Mouse (Mus musculus): ENCODE measurements around the gene Sept9. TPM values are rescaled to one million over a fixed set of nuclear protein-coding genes. Genes with fewer than 3 reads are reported as not detected.

Gene Sept9
- polyA plus RNA-seq, 1 experiment, result 253 TPM

- Histone ChIP-seq H3K4me3 (peak overlapping the region; percentile 61), H3K36me3 (ENCODE audit: control insufficient read depth, insufficient read depth) (no peaks in the 10 kb centered on the region), H3K27me3 (ENCODE audit: control insufficient read depth, insufficient read depth, insufficient read length) (no peaks in the 10 kb centered on the region), H3ac (ENCODE audit: control insufficient read depth, insufficient read length) (no peak overlapping the region), H3K4me2 (ENCODE audit: low read depth) (peak overlapping the region; percentile 99), H3K79me2 (ENCODE audit: control insufficient read depth, insufficient read depth) (peaks cover 69% of the 10 kb centered on the region)
- TF ChIP-seq POLR2A (IDR thresholded peaks at IDR 0.05; ENCODE audit: insufficient read length, low read depth) (peak; percentile 62), POLR2AphosphoS2 (IDR thresholded peaks at IDR 0.05; ENCODE audit: insufficient read length, low read depth) (peak; percentile 60), MYOD1 (IDR thresholded peaks at IDR 0.05; ENCODE audit: control insufficient read depth in 1 of 3, insufficient read length in 2 of 3, low read depth in 2 of 3) (peak in 1 of 3 experiments; percentile 33), E2F4 (IDR thresholded peaks at IDR 0.05; ENCODE audit: insufficient read depth) (no peak), MAX (IDR thresholded peaks at IDR 0.05; ENCODE audit: low read depth) (no peak), REST (IDR thresholded peaks at IDR 0.05; ENCODE audit: insufficient read depth, insufficient read length) (no peak), TCF3 (IDR thresholded peaks at IDR 0.05; ENCODE audit: insufficient read length, low read depth) (no peak), MYOG (IDR thresholded peaks at IDR 0.05; ENCODE audit: control insufficient read depth in 1 of 3, insufficient read depth in 1 of 3, insufficient read length in 2 of 3, low read depth in 2 of 3) (peak in 2 of 3 experiments; percentile 16 to 57), TCF12 (IDR thresholded peaks at IDR 0.05; ENCODE audit: insufficient read depth, poor library complexity, severe bottlenecking) (no peak)
These were observed 35.8 kb downstream of the Sept9 start for GRCm38 (mm10) chr11:117235086-117235897.

GRCm38 (mm10) chr11:117235898-117236459 lies 36.5 kb downstream of the Sept9 start:
- no peaks in the 10 kb centered on the region for H3K27me3 ChIP-seq (ENCODE audit: control insufficient read depth, insufficient read depth, insufficient read length)
- H3K4me2 ChIP-seq (ENCODE audit: low read depth), result peak overlapping the region; percentile 99
- H3ac ChIP-seq (ENCODE audit: control insufficient read depth, insufficient read length), result no peak overlapping the region
- TF ChIP-seq E2F4 (IDR thresholded peaks at IDR 0.05; ENCODE audit: insufficient read depth) (no peak), MYOG (IDR thresholded peaks at IDR 0.05; ENCODE audit: control insufficient read depth in 1 of 3, insufficient read depth in 1 of 3, insufficient read length in 2 of 3, low read depth in 2 of 3) (no peak), MYOD1 (IDR thresholded peaks at IDR 0.05; ENCODE audit: control insufficient read depth in 1 of 3, insufficient read length in 2 of 3, low read depth in 2 of 3) (no peak)
- peaks cover 73% of the 10 kb centered on the region for H3K79me2 ChIP-seq (ENCODE audit: control insufficient read depth, insufficient read depth)
- H3K36me3 ChIP-seq (ENCODE audit: control insufficient read depth, insufficient read depth), result no peaks in the 10 kb centered on the region
- peak overlapping the region; percentile 61 for H3K4me3 ChIP-seq

GRCm38 (mm10) chr11:117238169-117238568 lies 38.7 kb downstream of the Sept9 start:
- H3ac ChIP-seq (ENCODE audit: control insufficient read depth, insufficient read length), result no peak overlapping the region
- no peaks in the 10 kb centered on the region for H3K36me3 ChIP-seq (ENCODE audit: control insufficient read depth, insufficient read depth)
- H3K27me3 ChIP-seq (ENCODE audit: control insufficient read depth, insufficient read depth, insufficient read length), result no peaks in the 10 kb centered on the region
- H3K4me2 ChIP-seq (ENCODE audit: low read depth), result peak overlapping the region; percentile 86
- no peak overlapping the region for H3K4me3 ChIP-seq
- TF ChIP-seq MAX (IDR thresholded peaks at IDR 0.05; ENCODE audit: low read depth), result no peak
- no peak for TF ChIP-seq POLR2AphosphoS2 (IDR thresholded peaks at IDR 0.05; ENCODE audit: insufficient read length, low read depth)
- TF ChIP-seq SRF (IDR thresholded peaks at IDR 0.05; ENCODE audit: control insufficient read depth, insufficient read length, low read depth), result no peak
- no peak for TF ChIP-seq REST (IDR thresholded peaks at IDR 0.05; ENCODE audit: insufficient read depth, insufficient read length)
- TF ChIP-seq MYOD1 (IDR thresholded peaks at IDR 0.05; ENCODE audit: control insufficient read depth in 1 of 3, insufficient read length in 2 of 3, low read depth in 2 of 3), result no peak
- TF ChIP-seq TCF12 (IDR thresholded peaks at IDR 0.05; ENCODE audit: insufficient read depth, poor library complexity, severe bottlenecking), result no peak
- TF ChIP-seq USF1 (IDR thresholded peaks at IDR 0.05; ENCODE audit: low read depth), result no peak
- no peak for TF ChIP-seq CEBPB (IDR thresholded peaks at IDR 0.05; ENCODE audit: insufficient read depth, poor library complexity, severe bottlenecking)
- no peak for TF ChIP-seq E2F4 (IDR thresholded peaks at IDR 0.05; ENCODE audit: insufficient read depth)
- TF ChIP-seq MYOG (IDR thresholded peaks at IDR 0.05; ENCODE audit: control insufficient read depth in 1 of 3, insufficient read depth in 1 of 3, insufficient read length in 2 of 3, low read depth in 2 of 3), result no peak
- H3K79me2 ChIP-seq (ENCODE audit: control insufficient read depth, insufficient read depth), result peaks cover 84% of the 10 kb centered on the region

GRCm38 (mm10) chr11:117239617-117240016 lies 40.2 kb downstream of the Sept9 start:
- H3ac ChIP-seq (ENCODE audit: control insufficient read depth, insufficient read length), result no peak overlapping the region
- peak overlapping the region; percentile 86 for H3K4me2 ChIP-seq (ENCODE audit: low read depth)
- no peaks in the 10 kb centered on the region for H3K27me3 ChIP-seq (ENCODE audit: control insufficient read depth, insufficient read depth, insufficient read length)
- H3K4me3 ChIP-seq, result no peak overlapping the region
- H3K79me2 ChIP-seq (ENCODE audit: control insufficient read depth, insufficient read depth), result peaks cover 81% of the 10 kb centered on the region
- TF ChIP-seq TCF12 (IDR thresholded peaks at IDR 0.05; ENCODE audit: insufficient read depth, poor library complexity, severe bottlenecking) (peak; percentile 98), E2F4 (IDR thresholded peaks at IDR 0.05; ENCODE audit: insufficient read depth) (no peak), MYOD1 (IDR thresholded peaks at IDR 0.05; ENCODE audit: control insufficient read depth in 1 of 3, insufficient read length in 2 of 3, low read depth in 2 of 3) (peak; percentile 98 to 100 (median 100)), POLR2A (IDR thresholded peaks at IDR 0.05; ENCODE audit: insufficient read length, low read depth) (peak; percentile 28), TCF3 (IDR thresholded peaks at IDR 0.05; ENCODE audit: insufficient read length, low read depth) (peak; percentile 92), USF1 (IDR thresholded peaks at IDR 0.05; ENCODE audit: low read depth) (no peak), MYOG (IDR thresholded peaks at IDR 0.05; ENCODE audit: control insufficient read depth in 1 of 3, insufficient read depth in 1 of 3, insufficient read length in 2 of 3, low read depth in 2 of 3) (peak; percentile 33 to 80 (median 48)), SRF (IDR thresholded peaks at IDR 0.05; ENCODE audit: control insufficient read depth, insufficient read length, low read depth) (no peak), MAX (IDR thresholded peaks at IDR 0.05; ENCODE audit: low read depth) (peak; percentile 60), REST (IDR thresholded peaks at IDR 0.05; ENCODE audit: insufficient read depth, insufficient read length) (no peak), CEBPB (IDR thresholded peaks at IDR 0.05; ENCODE audit: insufficient read depth, poor library complexity, severe bottlenecking) (no peak), POLR2AphosphoS2 (IDR thresholded peaks at IDR 0.05; ENCODE audit: insufficient read length, low read depth) (no peak)
- no peaks in the 10 kb centered on the region for H3K36me3 ChIP-seq (ENCODE audit: control insufficient read depth, insufficient read depth)
